Comparison of ENCODE assay signal across 23 mouse cellular contexts in genomic region chr17:90797659-90798288, GRCm38 (mm10).
DNase-seq lines count a peak whose midpoint lies in the region; ATAC-seq and TF ChIP-seq lines count a peak whose summit lies in the region.
"Had no signal": no experiment of that assay in that cellular context is flagged by ENCODE, and none has a peak within 500 bp of the region (broad histone marks: within the 10 kb centered on the region; RNA-seq: fewer than 3 reads in every experiment).

No protein-coding gene starts in this region.

- intact Hi-C loops in heart, adult 2 months (cut with DNase I): no loop called here

- no peaks in the 10 kb centered on the region for H3K4me1 ChIP-seq in intestine, embryonic 15.5 days (replicated peaks)
- H3K4me1 ChIP-seq in intestine, postnatal 0 days (replicated peaks; ENCODE audit: control insufficient read depth, insufficient read depth, low read length): 0 out of 2 replicates have a peak, but pooled peaks cover 4% of the 10 kb centered on the region
- no peaks in the 10 kb centered on the region; the same call in 1 of the 2 replicates for H3K4me1 ChIP-seq in stomach, embryonic 16.5 days (ENCODE audit: control insufficient read depth, insufficient read depth, low read length)
- H3K4me1 ChIP-seq in heart, adult 2 months (ENCODE audit: control insufficient read depth, insufficient read depth, low read length): no peaks in the 10 kb centered on the region
- H3K4me1 ChIP-seq: embryonic facial prominence, embryonic 15.5 days; forebrain, embryonic 13.5 days; heart, embryonic 15.5 days; limb, embryonic 12.5 days; liver, embryonic 15.5 days had no signal

- no peak for TF ChIP-seq EP300 in heart, adult 2 months (IDR thresholded peaks at IDR 0.05; ENCODE audit: insufficient read depth, low read depth, low read length)

- H3K36me3 ChIP-seq in intestine, embryonic 15.5 days: no peaks in the 10 kb centered on the region
- no peaks in the 10 kb centered on the region for H3K36me3 ChIP-seq in intestine, postnatal 0 days (ENCODE audit: control insufficient read depth, insufficient read depth)
- H3K36me3 ChIP-seq in stomach, embryonic 16.5 days (ENCODE audit: control insufficient read depth, insufficient read depth, low read length): no peaks in the 10 kb centered on the region
- no peaks in the 10 kb centered on the region for H3K36me3 ChIP-seq in heart, adult 2 months (ENCODE audit: control insufficient read depth, insufficient read depth, low read length)
- H3K36me3 ChIP-seq: embryonic facial prominence, embryonic 15.5 days; heart, embryonic 15.5 days; hindbrain, embryonic 12.5 days; limb, embryonic 12.5 days; liver, embryonic 15.5 days had no signal

- WGBS in intestine, embryonic 15.5 days: 93% methylated on average over 2 of the region's 2 CpGs
- WGBS in intestine, postnatal 0 days: 83% methylated on average over 2 of the region's 2 CpGs
- 88% methylated on average over 2 of the region's 2 CpGs for WGBS in stomach, embryonic 16.5 days
- WGBS in heart, adult 2 months: 91% methylated on average over 2 of the region's 2 CpGs

- H3K9ac ChIP-seq in intestine, embryonic 15.5 days: no peak overlapping the region
- H3K9ac ChIP-seq in intestine, postnatal 0 days (ENCODE audit: low read depth, low read length): no peak overlapping the region
- H3K9ac ChIP-seq in stomach, embryonic 16.5 days (ENCODE audit: low read length): no peak overlapping the region
- no peak overlapping the region for H3K9ac ChIP-seq in heart, adult 2 months (ENCODE audit: low read depth, low read length)
- H3K9ac ChIP-seq: embryonic facial prominence, embryonic 15.5 days; forebrain, embryonic 13.5 days; heart, embryonic 15.5 days; hindbrain, embryonic 12.5 days; limb, embryonic 12.5 days; liver, embryonic 15.5 days had no signal

- H3K4me3 ChIP-seq in intestine, embryonic 15.5 days (replicated peaks): no peak overlapping the region
- H3K4me3 ChIP-seq in intestine, postnatal 0 days (ENCODE audit: low read depth, low read length): no peak overlapping the region
- H3K4me3 ChIP-seq in stomach, embryonic 16.5 days (replicated peaks; ENCODE audit: low read length): no peak overlapping the region
- no peak overlapping the region for H3K4me3 ChIP-seq in heart, adult 2 months
- H3K4me3 ChIP-seq: embryonic facial prominence, embryonic 15.5 days; forebrain, embryonic 13.5 days; heart, embryonic 15.5 days; hindbrain, embryonic 12.5 days; limb, embryonic 12.5 days; liver, embryonic 15.5 days had no signal

- H3K9me3 ChIP-seq in intestine, embryonic 15.5 days: no peaks in the 10 kb centered on the region
- H3K9me3 ChIP-seq in intestine, postnatal 0 days (ENCODE audit: control insufficient read depth): no peaks in the 10 kb centered on the region
- no peaks in the 10 kb centered on the region for H3K9me3 ChIP-seq in stomach, embryonic 16.5 days (replicated peaks; ENCODE audit: control insufficient read depth, low read length)
- H3K9me3 ChIP-seq: embryonic facial prominence, embryonic 15.5 days; forebrain, embryonic 13.5 days; heart, embryonic 15.5 days; hindbrain, embryonic 12.5 days; limb, embryonic 12.5 days; liver, embryonic 15.5 days had no signal

- no peak for TF ChIP-seq CTCF in intestine, postnatal 0 days (IDR thresholded peaks at IDR 0.05; ENCODE audit: low read depth)
- no peak for TF ChIP-seq CTCF in heart, adult 2 months (IDR thresholded peaks at IDR 0.05)

- TF ChIP-seq POLR2A in heart, adult 2 months (IDR thresholded peaks at IDR 0.05; ENCODE audit: insufficient read depth, low read depth, low read length): no peak

- ATAC-seq in intestine, embryonic 15.5 days: 0 out of 2 replicates have a peak, but pooled peaks have one; percentile 39
- ATAC-seq in intestine, postnatal 0 days: no peak
- peak; percentile 94 for ATAC-seq in granulocyte monocyte progenitor cell, adult 5-6 weeks (replicated peaks; ENCODE audit: poor library complexity, severe bottlenecking)
- no peak for ATAC-seq in stomach, embryonic 16.5 days (ENCODE audit: insufficient read depth, low FRiP score)
- ATAC-seq: forebrain, embryonic 13.5 days had no signal

- H3K27ac ChIP-seq in intestine, embryonic 15.5 days: no peak overlapping the region
- H3K27ac ChIP-seq in intestine, postnatal 0 days (ENCODE audit: low read depth, low read length): no peak overlapping the region
- H3K27ac ChIP-seq in stomach, embryonic 16.5 days (ENCODE audit: low read length): peak overlapping the region; percentile 27; the same call in 1 of the 2 replicates
- H3K27ac ChIP-seq in heart, adult 2 months: no peak overlapping the region
- H3K27ac ChIP-seq: embryonic facial prominence, embryonic 15.5 days; forebrain, embryonic 13.5 days; heart, embryonic 15.5 days; hindbrain, embryonic 12.5 days; limb, embryonic 12.5 days; liver, embryonic 15.5 days had no signal

- no peaks in the 10 kb centered on the region for H3K79me2 ChIP-seq in heart, adult 2 months (replicated peaks; ENCODE audit: control insufficient read depth, insufficient read depth, low read length)

- H3K4me2 ChIP-seq in intestine, embryonic 15.5 days (replicated peaks): no peak overlapping the region
- H3K4me2 ChIP-seq in intestine, postnatal 0 days (replicated peaks; ENCODE audit: low read depth): no peak overlapping the region
- no peak overlapping the region for H3K4me2 ChIP-seq in stomach, embryonic 16.5 days (ENCODE audit: low read depth, low read length)
- H3K4me2 ChIP-seq: embryonic facial prominence, embryonic 15.5 days; forebrain, embryonic 13.5 days; heart, embryonic 15.5 days; hindbrain, embryonic 12.5 days; limb, embryonic 12.5 days; liver, embryonic 15.5 days; midbrain, embryonic 11.5 days had no signal

- H3K27me3 ChIP-seq in intestine, embryonic 15.5 days (replicated peaks): no peaks in the 10 kb centered on the region
- H3K27me3 ChIP-seq in intestine, postnatal 0 days (replicated peaks; ENCODE audit: control insufficient read depth, insufficient read depth, low read length): no peaks in the 10 kb centered on the region
- H3K27me3 ChIP-seq in stomach, embryonic 16.5 days (ENCODE audit: control insufficient read depth, insufficient read depth, low read length): no peaks in the 10 kb centered on the region
- no peaks in the 10 kb centered on the region for H3K27me3 ChIP-seq in heart, adult 2 months (ENCODE audit: control insufficient read depth, insufficient read depth, low read length)
- H3K27me3 ChIP-seq: embryonic facial prominence, embryonic 15.5 days; forebrain, embryonic 13.5 days; heart, embryonic 15.5 days; hindbrain, embryonic 12.5 days; limb, embryonic 12.5 days; liver, embryonic 15.5 days had no signal

- peak; percentile 45 for DNase-seq in MEL-GATA-1-ER (ENCODE audit: extremely low read depth, low read depth)
- no peak for DNase-seq in gastrocnemius, postnatal 25 days
- no peak for DNase-seq in ovary, postnatal 36 days (ENCODE audit: low spot score)
- DNase-seq in heart, adult 2 months: no peak
- DNase-seq: adrenal gland, postnatal 14 days; cerebellum, adult 9-11 months; heart, adult 18-20 months; kidney, adult 18-20 months; kidney, postnatal 10 days; lung, postnatal 14 days; right cerebral cortex, postnatal 4 days; thymus, adult 18-20 months had no signal

Comparison
In these comparisons a context has a peak if more than half of its experiments do, and no peak if none do; other contexts are left out.
1. ATAC-seq: peak in intestine, embryonic 15.5 days (single experiment) and granulocyte monocyte progenitor cell, adult 5-6 weeks (single experiment); none in intestine, postnatal 0 days (single experiment) and stomach, embryonic 16.5 days (single experiment).